Comparison of ENCODE assay signal across 9 mouse cellular contexts in genomic region chr11:6680397-6680818, GRCm38 (mm10). TPM values are rescaled to one million over a fixed set of nuclear protein-coding genes. Genes with fewer than 3 reads are reported as not detected.
DNase-seq lines count a peak whose midpoint lies in the region; ATAC-seq lines count a peak whose summit lies in the region.
"Had no signal": no experiment of that assay in that cellular context is flagged by ENCODE, and none has a peak within 500 bp of the region (broad histone marks: within the 10 kb centered on the region; RNA-seq: fewer than 3 reads in every experiment).

No protein-coding gene starts in this region.

- no peaks in the 10 kb centered on the region for H3K27me3 ChIP-seq in embryonic facial prominence, embryonic 11.5 days (ENCODE audit: control insufficient read depth, insufficient read depth, low read length)

- intact Hi-C loops in heart, postnatal 36 days (cut with DNase I), result no loop called here

- H3K4me2 ChIP-seq in embryonic facial prominence, embryonic 11.5 days (ENCODE audit: low read depth, low read length), result no peak overlapping the region

- ATAC-seq in embryonic facial prominence, embryonic 11.5 days (replicated peaks; ENCODE audit: insufficient number of reproducible peaks, low FRiP score, low TSS enrichment, low read depth), result no peak
- ATAC-seq in megakaryocyte-erythroid progenitor cell, adult 5-6 weeks (replicated peaks; ENCODE audit: low FRiP score, low TSS enrichment, poor library complexity, severe bottlenecking), result peak; percentile 66
- ATAC-seq in frontal cortex, adult (ENCODE audit: low TSS enrichment), result no peak

- no peak overlapping the region for H3K4me3 ChIP-seq in embryonic facial prominence, embryonic 11.5 days (ENCODE audit: low read depth, low read length)

- no peak overlapping the region for H3K9ac ChIP-seq in embryonic facial prominence, embryonic 11.5 days (replicated peaks; ENCODE audit: low read length)

- H3K27ac ChIP-seq in embryonic facial prominence, embryonic 11.5 days (replicated peaks; ENCODE audit: low read depth, low read length), result no peak overlapping the region

- 42% methylated on average over 10 of the region's 10 CpGs for WGBS in embryonic facial prominence, embryonic 11.5 days

- no peaks in the 10 kb centered on the region for H3K36me3 ChIP-seq in embryonic facial prominence, embryonic 11.5 days (replicated peaks; ENCODE audit: control insufficient read depth, insufficient read depth, low read depth, low read length)

- no peaks in the 10 kb centered on the region for H3K9me3 ChIP-seq in embryonic facial prominence, embryonic 11.5 days (replicated peaks; ENCODE audit: control insufficient read depth, low read length)

- no peaks in the 10 kb centered on the region for H3K4me1 ChIP-seq in embryonic facial prominence, embryonic 11.5 days (ENCODE audit: control insufficient read depth, insufficient read depth, low read length)

- DNase-seq in WW6 (ENCODE audit: low read depth, low spot score), result peak; percentile 43
- DNase-seq in embryonic facial prominence, embryonic 11.5 days (ENCODE audit: low spot score), result peak; percentile 38
- DNase-seq in heart, postnatal 36 days, result peak; percentile 56 to 61
- peak; percentile 83 to 89 for DNase-seq in kidney, postnatal 4 days
- peak; percentile 20 for DNase-seq in urinary bladder, postnatal 25 days (ENCODE audit: low spot score)
- DNase-seq in cerebellum, adult 9-10 months, result no peak

RNA-seq across cellular contexts. Expression of gene Ramp3, which starts 22.1 kb away (rescaled TPM):
- polyA plus RNA-seq in embryonic facial prominence, embryonic 11.5 days (2014; fragmentation: Nextera tagmentation; extraction: Ambion mirVana), result 4.9 and 5.6 TPM in 2 replicates
- total RNA-seq in heart, postnatal 36 days (2021), result 1 to 10 TPM; 5.8 to 8.0 TPM
- total RNA-seq in megakaryocyte-erythroid progenitor cell, adult 5-6 weeks (2014; fragmentation: Nextera tagmentation), result not detected in 2 replicates
- total RNA-seq in megakaryocyte-erythroid progenitor cell, adult 5-6 weeks (2017), result not detected in 2 replicates
- polyA plus RNA-seq: erythroblast, embryonic 14.5 days had no signal

RNA-seq across cellular contexts. Expression of gene Wap, which starts 42.0 kb away (rescaled TPM):
- not detected in 2 replicates for polyA plus RNA-seq in embryonic facial prominence, embryonic 11.5 days (2014; fragmentation: Nextera tagmentation; extraction: Ambion mirVana)
- not detected for total RNA-seq in heart, postnatal 36 days (2021)
- total RNA-seq in megakaryocyte-erythroid progenitor cell, adult 5-6 weeks (2014; fragmentation: Nextera tagmentation), result not detected in 2 replicates
- total RNA-seq in megakaryocyte-erythroid progenitor cell, adult 5-6 weeks (2017), result not detected in 2 replicates
- polyA plus RNA-seq: erythroblast, embryonic 14.5 days had no signal

RNA-seq across cellular contexts. Expression of gene Tbrg4, which starts 54.5 kb away (rescaled TPM):
- 33.0 and 33.5 TPM in 2 replicates for polyA plus RNA-seq in embryonic facial prominence, embryonic 11.5 days (2014; fragmentation: Nextera tagmentation; extraction: Ambion mirVana)
- total RNA-seq in heart, postnatal 36 days (2021), result 10 to 100 TPM; 93.4 to 98.4 TPM
- total RNA-seq in megakaryocyte-erythroid progenitor cell, adult 5-6 weeks (2014; fragmentation: Nextera tagmentation), result 113 and 130 TPM in 2 replicates
- 27.5 and 51.5 TPM in 2 replicates for total RNA-seq in megakaryocyte-erythroid progenitor cell, adult 5-6 weeks (2017)

Comparison
In these comparisons a context has a peak if more than half of its experiments do, and no peak if none do; other contexts are left out.
1. RNA of gene Ramp3, which starts 22.1 kb away (total RNA-seq): 5.8 to 8.0 TPM in heart, postnatal 36 days; not detected in megakaryocyte-erythroid progenitor cell, adult 5-6 weeks; every median in the first group is over 4 times any median in the second.